ENCODE assay signal across 8 mouse cellular contexts in the genomic region with DNA sequence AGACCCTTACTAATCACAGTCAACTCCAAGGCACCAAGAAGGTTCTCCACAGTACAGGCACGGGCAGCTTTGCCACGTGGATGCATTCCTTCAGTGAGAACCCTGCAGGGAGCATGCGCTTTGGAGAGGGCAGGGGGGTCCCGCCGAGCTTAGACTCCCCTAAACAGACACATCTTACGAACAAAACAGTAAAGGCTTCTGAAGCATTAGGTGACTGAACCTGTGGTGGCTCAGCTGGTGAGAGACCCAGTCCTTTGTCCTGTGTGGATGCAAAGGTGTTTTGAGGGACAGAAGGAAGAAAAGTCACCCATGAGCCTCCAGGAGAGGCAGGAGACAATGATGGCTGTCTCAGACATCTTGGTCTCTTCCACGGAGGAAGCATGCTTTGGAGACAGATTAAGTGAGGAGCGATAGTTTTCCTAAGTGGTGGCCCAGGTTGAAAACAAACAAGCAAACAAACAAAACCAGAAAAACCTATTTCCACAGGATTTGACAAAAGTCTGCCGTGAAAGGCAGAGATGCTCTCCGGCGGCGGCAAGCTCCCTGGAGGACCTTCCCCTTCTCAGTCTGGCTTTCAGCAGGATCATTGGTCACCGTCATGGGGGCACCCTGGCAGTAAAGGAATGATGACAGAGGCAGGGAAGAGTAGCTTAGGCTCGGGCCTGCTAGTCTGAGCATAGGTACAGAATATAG.
DNase-seq lines count a peak whose midpoint lies in the region; ATAC-seq lines count a peak whose summit lies in the region.
"Had no signal": no experiment of that assay in that cellular context is flagged by ENCODE, and none has a peak within 500 bp of the region (broad histone marks: within the 10 kb centered on the region; RNA-seq: fewer than 3 reads in every experiment).

No protein-coding gene starts in this region.

- peaks cover 35% of the 10 kb centered on the region for H3K4me1 ChIP-seq in liver, embryonic 12.5 days
- H3K4me1 ChIP-seq in forebrain, embryonic 12.5 days: peaks cover 52% of the 10 kb centered on the region
- H3K4me1 ChIP-seq in limb, embryonic 11.5 days (ENCODE audit: control insufficient read depth, insufficient read depth, low read length): peaks cover 43% of the 10 kb centered on the region
- peaks cover 48% of the 10 kb centered on the region for H3K4me1 ChIP-seq in stomach, embryonic 15.5 days

- H3K9me3 ChIP-seq in liver, embryonic 12.5 days (replicated peaks): no peaks in the 10 kb centered on the region
- no peaks in the 10 kb centered on the region for H3K9me3 ChIP-seq in forebrain, embryonic 12.5 days
- H3K9me3 ChIP-seq in limb, embryonic 11.5 days (ENCODE audit: control insufficient read depth, low read length): no peaks in the 10 kb centered on the region
- H3K9me3 ChIP-seq in stomach, embryonic 15.5 days: no peaks in the 10 kb centered on the region
- H3K9me3 ChIP-seq: megakaryocyte, embryonic 14.5 days had no signal

- DNase-seq in liver: no peak
- peak; percentile 66 for DNase-seq in limb, embryonic 11.5 days (ENCODE audit: low spot score)
- no peak for DNase-seq in ovary, postnatal 14 days (ENCODE audit: low spot score)
- no peak for DNase-seq in thymus, postnatal 25 days

- peak overlapping the region; percentile 53; the same call in 1 of the 2 replicates for H3K27ac ChIP-seq in liver, embryonic 12.5 days
- peak overlapping the region; percentile 84 for H3K27ac ChIP-seq in forebrain, embryonic 12.5 days
- peak overlapping the region; percentile 91 for H3K27ac ChIP-seq in limb, embryonic 11.5 days (replicated peaks; ENCODE audit: low read depth, low read length)
- peak overlapping the region; percentile 79 for H3K27ac ChIP-seq in stomach, embryonic 15.5 days

- no peak overlapping the region for H3K4me3 ChIP-seq in liver, embryonic 12.5 days
- no peak overlapping the region for H3K4me3 ChIP-seq in forebrain, embryonic 12.5 days (replicated peaks)
- no peak overlapping the region for H3K4me3 ChIP-seq in limb, embryonic 11.5 days (ENCODE audit: low read depth, low read length)
- no peak overlapping the region for H3K4me3 ChIP-seq in stomach, embryonic 15.5 days (replicated peaks)
- H3K4me3 ChIP-seq: megakaryocyte, embryonic 14.5 days had no signal

- H3K36me3 ChIP-seq in liver, embryonic 12.5 days: no peaks in the 10 kb centered on the region
- H3K36me3 ChIP-seq in forebrain, embryonic 12.5 days (replicated peaks): peaks cover 11% of the 10 kb centered on the region; the same call in 1 of the 2 replicates
- H3K36me3 ChIP-seq in limb, embryonic 11.5 days (ENCODE audit: control insufficient read depth, insufficient read depth, low read length): no peaks in the 10 kb centered on the region
- H3K36me3 ChIP-seq in stomach, embryonic 15.5 days: no peaks in the 10 kb centered on the region

- no peak for ATAC-seq in liver, embryonic 12.5 days
- no peak for ATAC-seq in forebrain, embryonic 12.5 days (ENCODE audit: low FRiP score)
- no peak for ATAC-seq in limb, embryonic 11.5 days (ENCODE audit: insufficient number of reproducible peaks, low FRiP score, low TSS enrichment, low read depth)
- ATAC-seq in stomach, embryonic 15.5 days (ENCODE audit: insufficient read depth, low FRiP score, low read depth): no peak

- no peaks in the 10 kb centered on the region for H3K27me3 ChIP-seq in liver, embryonic 12.5 days (replicated peaks)
- no peaks in the 10 kb centered on the region for H3K27me3 ChIP-seq in forebrain, embryonic 12.5 days
- H3K27me3 ChIP-seq in limb, embryonic 11.5 days (ENCODE audit: control insufficient read depth, insufficient read depth, low read length): no peaks in the 10 kb centered on the region
- no peaks in the 10 kb centered on the region for H3K27me3 ChIP-seq in stomach, embryonic 15.5 days (replicated peaks)

- no peak overlapping the region for H3K9ac ChIP-seq in liver, embryonic 12.5 days
- H3K9ac ChIP-seq in forebrain, embryonic 12.5 days: 0 out of 2 replicates have a peak overlapping the region, but pooled peaks have one; percentile 12
- peak overlapping the region; percentile 32; the same call in 1 of the 2 replicates for H3K9ac ChIP-seq in limb, embryonic 11.5 days (ENCODE audit: low read length)
- no peak overlapping the region for H3K9ac ChIP-seq in stomach, embryonic 15.5 days

- H3K4me2 ChIP-seq in liver, embryonic 12.5 days: no peak overlapping the region
- H3K4me2 ChIP-seq in forebrain, embryonic 12.5 days: peak overlapping the region; percentile 25; the same call in 1 of the 2 replicates
- H3K4me2 ChIP-seq in limb, embryonic 11.5 days (ENCODE audit: low read depth, severe bottlenecking): peak overlapping the region; percentile 37; the same call in 1 of the 2 replicates
- H3K4me2 ChIP-seq in stomach, embryonic 15.5 days: peak overlapping the region; percentile 19; the same call in 1 of the 2 replicates

- 56% methylated on average over 14 of the region's 14 CpGs for WGBS in liver, embryonic 12.5 days (ENCODE audit: insufficient replicate concordance)
- WGBS in forebrain, embryonic 12.5 days: 11% methylated on average over 14 of the region's 14 CpGs
- 6% methylated on average over 14 of the region's 14 CpGs for WGBS in limb, embryonic 11.5 days
- 26% methylated on average over 14 of the region's 14 CpGs for WGBS in stomach, embryonic 15.5 days

Comparison
In these comparisons a context has a peak if more than half of its experiments do, and no peak if none do; other contexts are left out.
1. H3K9ac ChIP-seq: peak in forebrain, embryonic 12.5 days (single experiment) and limb, embryonic 11.5 days (single experiment); none in liver, embryonic 12.5 days (single experiment) and stomach, embryonic 15.5 days (single experiment).
2. Peak in every context shown above with its lines, with median percentiles within 50 percentile points of each other: H3K27ac ChIP-seq.